Mouse (Mus musculus) kidney, postnatal 14 days (tissue): ENCODE measurements around the gene R3hdm2.

Experiments
- DNase-seq: peaks from one replicate; pipeline ENCODE4 v3.0.0; 2022; ENCODE audit warnings: mixed read lengths

Gene R3hdm2

DNA sequence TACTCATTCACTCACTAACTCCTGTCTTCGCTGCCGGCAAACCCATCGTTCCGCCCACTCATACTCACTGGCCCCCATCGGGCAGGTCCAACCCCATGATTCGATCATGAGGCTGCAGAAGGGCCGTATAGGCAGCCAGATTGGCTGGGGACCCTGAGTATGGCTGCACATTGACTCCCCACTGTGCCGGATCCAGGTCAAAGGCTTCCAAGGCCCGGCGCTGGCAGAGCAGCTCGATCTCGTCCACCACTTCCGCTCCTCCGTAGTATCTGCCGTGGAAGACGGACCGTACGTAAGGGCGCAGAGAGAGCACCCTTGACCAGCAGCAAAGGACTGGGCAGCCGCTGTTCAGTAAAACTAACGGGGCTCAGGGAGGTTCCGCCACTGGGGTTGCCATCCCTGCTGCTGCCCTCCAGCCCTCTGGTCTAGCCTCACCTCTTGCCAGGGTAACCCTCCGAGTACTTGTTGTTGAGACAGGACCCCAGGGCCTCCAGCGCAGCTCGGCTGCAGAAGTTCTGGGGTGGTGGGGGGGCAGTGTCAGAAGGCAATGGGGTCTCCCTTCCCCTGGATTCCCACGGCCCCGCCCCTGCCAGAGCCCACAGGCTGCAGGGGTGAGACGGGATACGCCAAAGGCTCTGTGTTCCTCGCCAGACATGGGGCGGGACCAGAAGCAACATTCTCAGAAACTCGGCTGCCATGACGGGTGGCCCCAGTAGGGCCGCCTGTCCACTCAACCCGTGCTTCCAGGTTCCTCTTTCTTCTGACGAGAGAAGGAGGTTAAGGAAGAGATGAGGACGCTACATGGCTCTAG lies 140.0 kb downstream of the R3hdm2 start:
- DNase-seq = no peak

DNA sequence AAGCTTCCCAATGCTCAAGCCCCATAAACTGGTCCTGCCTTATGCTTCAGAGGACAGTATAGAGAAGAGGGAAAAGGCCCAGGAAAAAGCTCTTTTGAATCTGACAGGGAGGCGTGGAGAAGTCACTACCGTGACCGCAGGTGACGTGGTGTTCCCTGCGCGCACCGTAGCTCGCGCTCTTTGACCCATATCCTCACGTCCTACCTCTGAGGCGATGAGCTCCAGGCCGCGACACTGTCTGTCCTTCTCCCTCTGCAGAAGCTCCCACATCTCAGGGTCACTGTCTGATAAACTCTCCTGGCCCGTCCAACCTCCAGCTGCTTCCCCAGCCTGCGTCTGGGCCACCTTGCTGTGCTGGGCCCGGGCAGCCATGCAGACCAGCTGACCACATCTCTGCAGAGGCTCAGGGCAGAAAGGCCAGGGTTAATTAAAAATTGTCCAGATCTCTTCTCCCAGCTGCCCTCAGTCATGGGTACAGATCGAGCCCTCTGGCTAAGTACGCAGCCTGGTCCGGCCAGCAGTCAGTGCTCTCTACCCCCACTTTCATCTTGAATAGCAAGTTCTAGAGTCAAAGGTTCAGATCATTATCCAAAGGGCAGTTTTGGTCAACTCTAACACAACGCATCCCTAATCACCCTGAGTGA lies 140.7 kb downstream of the R3hdm2 start:
- DNase-seq = peak; percentile 67

DNA sequence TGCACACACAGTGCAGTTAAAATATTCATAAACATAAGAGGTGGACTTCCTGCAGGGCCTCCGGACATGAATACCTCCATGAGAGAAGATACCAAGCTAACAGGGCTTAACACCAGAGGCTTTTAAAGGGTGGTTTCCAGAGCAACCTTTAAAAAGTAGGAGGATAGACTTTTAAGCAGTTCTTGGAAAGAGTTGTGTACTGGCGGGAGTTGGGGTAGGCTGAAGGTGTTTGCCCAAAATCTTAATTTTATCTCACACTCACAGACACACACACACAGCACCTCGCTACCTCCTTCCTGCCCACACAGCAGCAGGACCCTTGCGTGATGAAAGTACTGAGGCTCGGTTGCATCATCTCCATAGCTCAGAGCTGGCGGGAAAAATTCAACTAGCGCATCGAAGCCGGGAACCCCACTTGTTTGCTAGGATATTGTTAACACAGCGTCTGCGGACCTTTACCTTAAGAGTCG lies 141.5 kb downstream of the R3hdm2 start:
- DNase-seq = no peak

DNA sequence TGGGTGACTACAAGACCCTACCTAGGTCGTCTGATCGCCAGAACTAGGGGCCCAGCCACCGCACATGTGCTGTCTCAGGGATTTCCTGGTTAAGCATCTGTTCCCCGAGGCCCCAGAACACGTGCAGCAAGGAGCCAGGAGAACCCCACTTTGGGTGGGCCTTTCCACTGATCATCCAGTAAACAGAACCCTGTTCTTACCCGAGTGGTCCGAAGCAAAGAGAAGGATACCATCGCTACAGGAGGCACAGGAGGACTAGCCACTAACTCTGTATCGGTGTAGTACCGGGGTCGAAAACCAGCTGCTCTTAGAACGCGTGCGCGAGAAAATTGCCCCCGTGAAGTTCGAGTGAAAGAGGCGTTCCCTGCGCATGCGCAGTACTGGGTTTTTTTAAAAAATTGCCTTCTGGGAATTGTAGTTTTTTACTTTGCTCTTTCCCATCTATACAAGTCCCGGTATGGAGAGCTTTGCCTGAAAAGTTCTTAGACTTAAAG lies 142.0 kb downstream of the R3hdm2 start, which contains the start of gene Shmt2:
Shmt2 (minus strand) TSS at position 357 of the 494 bp plus-strand sequence.
- peak; percentile 91 for DNase-seq

DNA sequence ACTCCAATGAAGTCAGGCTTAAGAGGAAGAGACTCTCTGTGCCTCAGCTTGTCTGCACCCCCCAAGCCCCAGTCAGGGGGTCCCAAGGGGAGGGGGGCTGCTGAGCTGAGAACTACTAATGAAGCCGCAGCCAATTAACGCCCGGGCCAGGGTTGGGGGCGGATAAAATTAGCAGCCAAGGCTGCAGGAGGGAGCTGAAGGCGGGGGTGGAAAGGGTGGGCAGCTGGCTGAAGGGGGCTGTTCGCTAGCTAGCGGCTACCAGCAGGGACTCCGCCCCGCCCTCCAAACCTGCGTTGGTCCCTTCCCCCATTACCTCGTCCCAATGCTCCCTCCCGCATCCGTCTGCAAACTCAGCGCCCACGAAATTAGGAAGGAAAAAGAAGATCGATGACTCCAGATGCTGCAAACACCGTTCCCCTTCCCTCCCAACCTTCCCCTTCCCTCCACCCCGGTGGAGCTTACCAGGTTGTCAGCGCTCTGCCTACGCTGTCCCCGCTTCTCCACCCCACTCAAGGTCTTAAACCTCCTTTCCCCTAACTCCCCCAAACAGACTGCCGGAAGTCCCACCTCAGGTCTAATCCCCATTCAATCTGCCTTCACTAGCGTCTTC lies 144.6 kb downstream of the R3hdm2 start:
- DNase-seq = no peak

DNA sequence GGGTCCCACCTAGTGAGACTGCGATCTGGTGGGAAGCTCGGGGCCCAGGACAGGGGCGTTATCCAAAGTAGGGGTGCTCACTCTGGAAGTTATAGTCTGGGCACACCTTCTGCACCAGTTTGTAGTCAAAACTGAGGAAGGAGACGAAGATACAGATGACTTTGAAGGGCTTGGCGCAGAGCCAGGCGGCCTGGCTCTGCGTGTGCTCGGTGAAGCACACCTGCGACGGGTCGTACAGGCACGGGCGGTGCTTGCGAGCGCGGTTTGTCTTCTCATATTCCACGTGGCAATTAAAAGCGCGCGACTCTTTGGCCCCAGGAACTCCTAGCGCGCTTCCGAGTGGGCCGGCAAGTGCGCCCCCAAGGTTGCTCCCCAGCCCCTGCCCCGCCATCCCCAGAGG lies 145.9 kb downstream of the R3hdm2 start:
- DNase-seq = no peak

- peak; percentile 75 for DNase-seq
These were observed 146.6 kb downstream of the R3hdm2 start for GRCm38 (mm10) chr10:127526681-127527080.

- no peak for DNase-seq
These were observed 147.4 kb downstream of the R3hdm2 start for GRCm38 (mm10) chr10:127527481-127527880.

DNA sequence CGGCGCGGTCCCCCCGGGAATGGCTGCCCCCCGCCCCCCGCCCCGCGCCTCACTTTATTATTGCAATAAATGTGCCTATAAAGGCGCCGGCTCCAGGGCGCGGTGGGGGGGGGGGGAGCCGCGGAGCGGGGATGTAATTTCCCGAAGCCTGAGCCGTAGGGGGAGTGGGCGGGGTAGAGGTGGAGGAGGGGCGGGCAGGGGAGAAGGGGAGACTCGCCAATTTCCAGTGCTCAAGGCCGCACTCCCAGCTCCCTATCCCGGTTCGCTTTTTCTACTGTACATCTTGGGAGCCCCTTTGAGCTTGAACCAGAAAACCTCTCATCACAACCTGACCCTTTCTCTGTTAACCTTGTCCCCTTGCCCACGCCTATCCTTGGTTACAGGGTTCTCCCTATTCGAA lies 150.8 kb downstream of the R3hdm2 start:
- no peak for DNase-seq

GRCm38 (mm10) chr10:127531548-127531947 lies 151.4 kb downstream of the R3hdm2 start:
- no peak for DNase-seq

- DNase-seq = peak; percentile 53
These were observed 154.2 kb downstream of the R3hdm2 start, which contains the start of gene Nxph4 for GRCm38 (mm10) chr10:127534036-127534928. Gene Nxph4 (minus strand): TSS chr10:127534559.

- no peak for DNase-seq
These were observed 154.8 kb downstream of the R3hdm2 start for GRCm38 (mm10) chr10:127534929-127535384.

GRCm38 (mm10) chr10:127536586-127537314 lies 156.6 kb downstream of the R3hdm2 start:
- peak; percentile 65 for DNase-seq

DNA sequence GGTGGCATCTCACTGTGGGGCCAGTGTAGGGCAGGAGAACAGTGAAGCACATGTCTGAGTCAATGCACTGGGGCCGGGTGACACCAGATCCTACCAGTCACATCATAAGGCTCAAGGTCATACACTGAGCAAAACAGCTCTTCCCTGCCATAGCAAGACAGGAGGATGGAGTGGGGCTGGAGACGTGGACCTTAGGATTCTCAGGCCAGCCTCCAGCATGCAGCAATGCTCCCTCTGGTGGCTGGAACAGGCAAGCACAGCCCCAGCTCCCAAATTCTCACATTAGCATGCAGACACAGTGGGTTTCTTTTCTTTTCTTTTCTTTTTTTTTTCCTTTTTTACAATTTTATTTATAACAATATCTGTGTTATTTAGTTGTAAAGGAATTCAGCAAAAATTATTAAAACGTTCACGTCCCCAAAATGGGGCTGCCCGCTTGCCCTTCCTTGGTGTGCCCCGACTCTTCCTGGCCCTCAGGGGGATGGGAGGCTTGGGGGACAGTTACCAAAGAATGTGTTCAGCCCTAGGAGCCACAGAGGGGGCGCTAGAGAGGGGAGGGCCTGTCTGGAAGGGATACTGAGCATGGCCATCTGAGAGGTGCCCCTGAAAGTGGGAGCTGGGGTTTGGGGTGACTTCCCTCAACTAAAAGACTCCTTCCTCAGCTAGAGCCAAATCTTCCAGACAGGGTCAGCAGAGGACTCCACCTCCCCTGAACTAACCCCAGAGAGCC lies 157.9 kb downstream of the R3hdm2 start:
- DNase-seq = peak; percentile 88

DNA sequence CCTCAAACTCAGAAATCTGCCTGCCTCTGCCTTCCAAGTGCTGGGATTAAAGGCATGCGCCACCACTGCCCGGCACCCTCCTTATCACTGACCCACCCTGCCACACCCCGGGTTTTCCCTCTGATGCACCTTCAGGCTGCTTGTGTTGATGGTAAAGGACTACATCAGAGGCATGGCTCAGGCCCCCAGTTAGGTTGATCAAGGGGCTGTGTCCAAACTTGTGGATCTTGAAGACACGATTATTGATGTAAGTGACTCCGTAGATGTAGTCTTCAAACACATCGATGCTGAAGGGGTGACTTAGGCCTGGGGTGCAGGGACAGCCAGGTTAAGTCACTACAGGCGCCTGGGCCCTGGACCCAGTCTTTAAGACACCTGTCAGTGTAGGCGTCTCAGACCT lies 161.4 kb downstream of the R3hdm2 start:
- no peak for DNase-seq

DNA sequence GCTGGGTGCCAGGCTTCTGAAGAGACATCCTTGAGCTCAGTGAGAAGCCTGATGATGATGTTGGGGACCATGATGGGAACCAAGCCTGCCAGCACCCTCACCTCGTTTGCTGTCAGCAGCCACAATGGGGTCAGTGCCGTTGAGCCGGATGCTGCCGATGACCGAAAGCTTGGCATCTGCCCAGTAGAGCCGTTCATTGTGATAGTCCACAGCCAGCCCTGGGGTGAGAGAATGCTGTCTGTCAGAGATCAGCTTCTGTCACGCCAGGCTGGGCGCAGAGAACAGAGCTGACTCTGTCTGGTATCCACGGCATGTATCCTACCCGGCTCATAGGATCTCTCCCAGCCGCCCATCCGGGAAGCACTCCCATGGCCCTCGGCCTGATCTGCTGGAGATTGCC lies 162.0 kb downstream of the R3hdm2 start:
- no peak for DNase-seq

GRCm38 (mm10) chr10:127542720-127543119 lies 162.6 kb downstream of the R3hdm2 start:
- DNase-seq = no peak

GRCm38 (mm10) chr10:127543916-127544315 lies 163.8 kb downstream of the R3hdm2 start:
- DNase-seq = no peak

GRCm38 (mm10) chr10:127544375-127544774 lies 164.2 kb downstream of the R3hdm2 start:
- DNase-seq = no peak

GRCm38 (mm10) chr10:127546505-127546904 lies 166.4 kb downstream of the R3hdm2 start:
- no peak for DNase-seq

DNA sequence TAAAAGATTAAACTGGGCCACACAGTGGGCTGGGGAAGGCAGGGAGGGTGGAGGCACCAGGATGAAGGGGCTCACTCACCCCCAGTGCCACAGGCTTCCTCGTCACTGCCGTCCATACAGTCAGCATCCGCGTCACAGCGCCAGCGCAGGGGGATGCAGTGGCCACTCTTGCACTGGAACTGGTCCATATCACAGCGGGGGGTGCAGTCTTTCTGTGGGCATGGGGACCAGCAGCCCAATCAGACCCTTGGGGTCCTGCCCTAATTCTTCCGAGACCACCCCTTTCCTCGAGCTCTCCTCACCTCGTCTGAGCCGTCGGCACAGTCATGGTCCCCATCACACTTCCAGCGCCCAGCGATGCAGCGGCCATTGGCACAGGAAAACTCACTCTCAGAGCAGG lies 168.1 kb downstream of the R3hdm2 start:
- DNase-seq = no peak
